Mouse (Mus musculus) hindbrain, embryonic 16.5 days (tissue): Measurements from ENCODE around the gene Fbxl17. TPM values are rescaled to one million over a fixed set of nuclear protein-coding genes. Genes with fewer than 3 reads are reported as not detected.

Source experiments
- ATAC-seq: fragments of 200-750 bp; cut with Nextera tagmentation; 2 replicates; pipeline ENCODE4 v1.8.0; 2017; ENCODE audit warnings: moderate TSS enrichment, moderate library complexity
- H3K27ac ChIP-seq: fragments of 300-500 bp; sonication (generic); 2 replicates; pipeline ENCODE4 v1.5.1; 2014; ENCODE audit warnings: low read depth, mild to moderate bottlenecking, control low read depth, low read length, moderate library complexity
- H3K27me3 ChIP-seq: fragments of 300-500 bp; sonication (generic); replicated peaks from 2 replicates; pipeline ENCODE4 v1.6.1; 2014; ENCODE audit warnings: low read length; ENCODE audit not compliant: control insufficient read depth, insufficient read depth
- H3K36me3 ChIP-seq: fragments of 300-500 bp; sonication (generic); 2 replicates; pipeline ENCODE4 v1.6.1; 2014; ENCODE audit warnings: mild to moderate bottlenecking, low read length, moderate library complexity, mixed read lengths; ENCODE audit not compliant: control insufficient read depth, insufficient read depth
- H3K4me1 ChIP-seq: fragments of 300-500 bp; sonication (generic); 2 replicates; pipeline ENCODE4 v1.6.1; 2014; ENCODE audit warnings: low read depth, low read length; ENCODE audit not compliant: control insufficient read depth, insufficient read depth
- H3K4me2 ChIP-seq: fragments of 300-500 bp; sonication (generic); 2 replicates; pipeline ENCODE4 v1.6.1; 2014; ENCODE audit warnings: mild to moderate bottlenecking, low read length, control low read depth, moderate library complexity
- H3K4me3 ChIP-seq: fragments of 300-500 bp; sonication (generic); 2 replicates; pipeline ENCODE4 v1.5.1; 2014; ENCODE audit warnings: mild to moderate bottlenecking, low read length, control low read depth, moderate library complexity
- H3K9ac ChIP-seq: fragments of 300-500 bp; sonication (generic); 2 replicates; pipeline ENCODE4 v1.6.1; 2014; ENCODE audit warnings: low read depth, mild to moderate bottlenecking, control low read depth, low read length, moderate library complexity
- H3K9me3 ChIP-seq: fragments of 300-500 bp; sonication (generic); 2 replicates; pipeline ENCODE4 v1.6.1; 2014; ENCODE audit warnings: mild to moderate bottlenecking, low read length, moderate library complexity; ENCODE audit not compliant: control insufficient read depth
- WGBS: fragments of 180-500 bp; shearing (Covaris S2); extraction: QIAGEN DNeasy Blood & Tissue Kit; methylation state at CpG from one replicate; pipeline ENCODE4 v1.1.7; 2014; 5-methylcytosine and 5-hydroxymethylcytosine counted together
- polyA plus RNA-seq: library from polyadenylated mRNA; unstranded; fragments of >200 nt; fragmentation: Nextera tagmentation; extraction: Ambion mirVana; gene quantifications from 2 replicates; pipeline ENCODE4 v1.2.1, GENCODE M21; 2015

The Fbxl17 gene
- polyA plus RNA-seq, 1 experiment from 2014 or later: 9.5 TPM

DNA sequence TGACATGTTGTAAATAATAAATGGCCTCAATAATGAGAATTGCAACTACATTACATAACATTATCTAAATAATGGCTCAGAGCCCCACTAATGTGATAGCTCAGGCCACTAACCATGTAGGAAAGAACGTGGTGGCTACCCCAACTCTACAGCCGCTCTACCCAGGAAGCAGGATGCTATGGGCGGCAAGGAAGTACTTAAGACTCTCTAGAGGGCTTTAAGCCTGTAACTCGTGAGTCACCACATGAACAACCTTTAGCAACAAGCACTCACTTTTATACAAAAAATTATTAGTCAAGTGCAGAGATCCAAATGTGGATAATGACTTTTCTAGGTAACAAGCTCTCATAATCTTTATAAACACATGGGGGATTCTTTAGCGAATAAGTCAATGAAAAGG is 365.0 kb downstream of the Fbxl17 start:
- Histone ChIP-seq H3K4me2 (no peak overlapping the region), H3K9ac (no peak overlapping the region), H3K27ac (no peak overlapping the region), H3K4me1 (no peaks in the 10 kb centered on the region; the same call in 1 of the 2 replicates), H3K36me3 (no peaks in the 10 kb centered on the region), H3K4me3 (no peak overlapping the region), H3K9me3 (peaks cover 3% of the 10 kb centered on the region; the same call in 1 of the 2 replicates), H3K27me3 (no peaks in the 10 kb centered on the region)
- whole genome bisulfite sequencing: 91% methylated on average over 5 of the region's 5 CpGs
- ATAC-seq: no peak

DNA sequence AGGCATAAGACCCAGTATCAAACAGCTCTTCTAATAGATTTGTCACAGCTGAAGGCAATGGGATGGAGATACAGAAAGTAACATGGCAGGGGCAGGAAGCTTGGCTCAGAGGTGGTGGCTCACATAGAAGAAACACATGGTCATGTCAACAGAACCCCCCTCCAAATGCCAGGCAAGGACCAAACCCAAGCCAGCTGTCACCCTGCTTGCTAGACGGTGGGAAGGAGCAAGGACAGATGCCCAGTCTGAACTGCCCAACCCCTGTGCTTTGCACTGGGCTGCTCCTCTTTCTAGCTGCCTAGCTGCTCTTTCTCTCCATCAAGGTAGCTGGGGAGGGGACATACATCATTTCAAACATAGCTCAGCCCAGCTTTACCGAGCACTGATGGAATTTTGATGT is 377.4 kb downstream of the Fbxl17 start:
- Histone ChIP-seq H3K9me3 (no peaks in the 10 kb centered on the region), H3K27me3 (no peaks in the 10 kb centered on the region), H3K4me1 (peaks cover 4% of the 10 kb centered on the region; the same call in 1 of the 2 replicates), H3K4me3 (no peak overlapping the region), H3K9ac (no peak overlapping the region), H3K27ac (no peak overlapping the region), H3K4me2 (no peak overlapping the region), H3K36me3 (no peaks in the 10 kb centered on the region)
- 69% methylated on average over 2 of the region's 2 CpGs for WGBS
- ATAC-seq: 0 out of 2 replicates have a peak, but pooled peaks have one; percentile 24

DNA sequence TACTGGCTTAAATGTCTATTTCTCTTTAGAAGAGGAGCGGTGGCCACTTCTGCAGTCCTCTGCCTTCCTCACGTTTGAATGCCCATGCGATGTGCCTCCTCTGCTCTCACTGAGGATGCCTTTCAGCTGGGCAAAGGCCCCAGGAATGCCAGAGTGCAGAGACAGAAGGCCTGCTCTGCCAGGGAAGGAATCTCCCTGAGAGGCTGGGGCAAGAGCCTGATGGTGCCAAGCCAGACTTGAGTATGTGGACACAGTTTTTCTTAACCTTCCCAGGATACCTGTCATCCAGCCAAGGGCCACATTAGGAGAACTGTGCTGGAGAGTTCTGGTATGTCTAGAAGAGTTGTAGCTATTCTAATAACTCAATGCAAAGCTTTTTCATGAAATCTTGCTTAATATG is 380.1 kb downstream of the Fbxl17 start:
- WGBS: 64% methylated on average over 3 of the region's 3 CpGs
- Histone ChIP-seq H3K4me2 (no peak overlapping the region), H3K4me3 (no peak overlapping the region), H3K9ac (no peak overlapping the region), H3K9me3 (no peaks in the 10 kb centered on the region), H3K27ac (no peak overlapping the region), H3K4me1 (peaks cover 4% of the 10 kb centered on the region; the same call in 1 of the 2 replicates), H3K36me3 (no peaks in the 10 kb centered on the region), H3K27me3 (no peaks in the 10 kb centered on the region)
- ATAC-seq: no peak

DNA sequence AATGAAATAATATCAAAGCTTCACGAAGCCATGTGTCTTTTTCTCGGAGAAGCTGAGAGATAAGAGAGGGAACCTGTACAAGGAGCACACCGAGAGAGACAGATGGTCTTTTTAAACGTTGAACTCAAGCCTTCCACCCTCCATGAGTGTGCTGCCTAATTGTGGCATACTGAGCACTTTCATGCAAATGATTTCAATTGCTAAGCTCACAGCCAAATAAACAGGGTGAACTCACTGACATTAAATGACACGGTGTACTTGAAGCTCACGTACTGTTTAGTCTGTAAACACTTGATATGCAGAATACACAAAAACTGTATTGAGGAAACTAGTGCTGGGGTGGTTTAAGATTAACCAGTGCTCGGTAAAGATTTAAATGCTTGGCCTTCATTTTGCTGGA is 380.7 kb downstream of the Fbxl17 start:
- 60% methylated on average over 7 of the region's 7 CpGs for WGBS

DNA sequence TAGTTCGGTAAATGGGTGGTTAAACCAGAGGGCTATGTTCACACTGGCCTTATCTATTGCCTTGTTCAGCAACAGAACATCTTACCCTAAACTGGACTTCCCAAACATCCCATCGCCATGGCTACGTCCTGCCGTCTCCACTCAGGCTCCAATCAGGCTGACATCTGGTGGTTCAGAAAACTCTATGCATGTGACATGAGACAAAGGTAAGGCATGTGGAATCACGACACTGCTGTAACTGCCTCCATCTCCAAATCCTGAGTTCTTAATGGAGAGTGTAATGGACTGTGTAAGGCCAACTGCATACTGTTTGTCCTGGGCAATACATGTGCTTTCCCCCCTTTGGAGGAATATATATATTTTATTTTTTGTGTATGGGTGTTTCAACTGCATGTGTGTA is 382.7 kb downstream of the Fbxl17 start:
- no peak overlapping the region; the same call in 1 of the 2 replicates for H3K27ac ChIP-seq

More for the DNA sequence above, 380.7 kb downstream of the Fbxl17 start:
- Histone ChIP-seq H3K27me3 (no peaks in the 10 kb centered on the region), H3K4me1 (peaks cover 4% of the 10 kb centered on the region; the same call in 1 of the 2 replicates), H3K27ac (no peak overlapping the region), H3K9me3 (no peaks in the 10 kb centered on the region), H3K4me2 (no peak overlapping the region), H3K36me3 (no peaks in the 10 kb centered on the region), H3K4me3 (no peak overlapping the region), H3K9ac (no peak overlapping the region)
- ATAC-seq: no peak

DNA sequence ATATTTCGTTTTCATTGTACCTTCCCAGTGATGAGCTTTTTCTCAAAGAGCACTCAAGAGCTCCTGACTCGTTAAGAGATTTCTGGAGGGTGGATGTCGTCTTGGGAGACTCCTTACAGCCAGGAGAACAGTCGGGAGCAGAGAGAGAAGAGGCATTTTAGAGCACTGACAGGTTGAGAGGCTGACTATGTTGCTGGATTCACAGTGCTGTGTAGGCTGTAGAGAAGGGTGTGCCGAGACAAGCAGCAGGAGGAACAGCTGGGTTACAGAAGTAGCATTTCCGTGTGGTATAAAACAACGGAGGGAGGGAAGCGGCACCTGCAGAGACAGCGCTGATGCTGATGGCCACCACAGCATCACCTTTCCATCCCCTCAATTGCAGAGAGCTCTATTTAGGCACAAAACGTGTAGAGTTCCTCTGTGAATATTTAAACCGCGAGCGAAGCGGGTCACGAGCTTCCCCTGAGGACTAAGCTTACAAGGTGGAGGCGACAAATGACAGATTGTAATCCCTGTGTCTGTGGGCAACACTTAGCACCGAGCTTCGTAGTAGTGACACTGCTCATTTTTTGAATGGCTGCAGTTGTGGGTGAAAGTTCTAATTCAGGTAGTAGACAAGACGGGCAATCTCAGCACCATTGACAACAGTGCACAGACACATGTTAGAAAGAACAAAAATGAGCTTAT is 385.3 kb downstream of the Fbxl17 start:
- H3K9me3 ChIP-seq: no peaks in the 10 kb centered on the region
- no peak overlapping the region for H3K4me3 ChIP-seq
- ATAC-seq: no peak
- H3K4me1 ChIP-seq: peaks cover 2% of the 10 kb centered on the region; the same call in 1 of the 2 replicates
- no peak overlapping the region for H3K9ac ChIP-seq
- 86% methylated on average over 19 of the region's 19 CpGs for WGBS
- no peaks in the 10 kb centered on the region for H3K27me3 ChIP-seq
- H3K27ac ChIP-seq: no peak overlapping the region
- no peak overlapping the region for H3K4me2 ChIP-seq
- no peaks in the 10 kb centered on the region for H3K36me3 ChIP-seq

More for the DNA sequence above, 382.7 kb downstream of the Fbxl17 start:
- WGBS: 75% methylated on average over 5 of the region's 5 CpGs
- Histone ChIP-seq H3K9ac (no peak overlapping the region), H3K36me3 (no peaks in the 10 kb centered on the region), H3K4me1 (peaks cover 4% of the 10 kb centered on the region; the same call in 1 of the 2 replicates), H3K9me3 (no peaks in the 10 kb centered on the region), H3K4me2 (no peak overlapping the region), H3K27me3 (no peaks in the 10 kb centered on the region), H3K4me3 (no peak overlapping the region)
- peak; percentile 16; the same call in 1 of the 2 replicates for ATAC-seq

DNA sequence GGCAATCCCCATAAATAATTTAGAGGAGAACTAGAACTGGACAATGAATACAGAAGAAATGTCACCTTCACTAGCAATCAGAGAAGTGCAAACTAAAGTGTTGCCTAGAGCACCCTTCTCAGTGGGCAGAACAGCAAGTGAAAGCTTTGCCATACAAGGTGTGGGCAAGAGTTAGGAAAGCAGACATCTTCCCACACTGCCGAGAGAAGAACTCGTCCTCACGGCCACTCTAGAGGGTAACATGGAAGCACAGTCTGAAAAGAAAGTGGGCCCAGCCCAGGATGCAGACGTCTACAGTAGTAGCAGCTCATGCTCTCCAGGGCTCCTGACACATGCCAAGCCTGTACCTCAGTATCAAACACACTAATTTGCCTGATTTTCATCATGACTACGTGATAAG is 387.0 kb downstream of the Fbxl17 start:
- Histone ChIP-seq H3K9me3 (no peaks in the 10 kb centered on the region), H3K4me1 (no peaks in the 10 kb centered on the region; the same call in 1 of the 2 replicates), H3K4me2 (no peak overlapping the region), H3K36me3 (no peaks in the 10 kb centered on the region), H3K4me3 (no peak overlapping the region), H3K9ac (no peak overlapping the region), H3K27me3 (no peaks in the 10 kb centered on the region), H3K27ac (no peak overlapping the region)
- no peak for ATAC-seq
- 86% methylated on average over 5 of the region's 5 CpGs for WGBS

DNA sequence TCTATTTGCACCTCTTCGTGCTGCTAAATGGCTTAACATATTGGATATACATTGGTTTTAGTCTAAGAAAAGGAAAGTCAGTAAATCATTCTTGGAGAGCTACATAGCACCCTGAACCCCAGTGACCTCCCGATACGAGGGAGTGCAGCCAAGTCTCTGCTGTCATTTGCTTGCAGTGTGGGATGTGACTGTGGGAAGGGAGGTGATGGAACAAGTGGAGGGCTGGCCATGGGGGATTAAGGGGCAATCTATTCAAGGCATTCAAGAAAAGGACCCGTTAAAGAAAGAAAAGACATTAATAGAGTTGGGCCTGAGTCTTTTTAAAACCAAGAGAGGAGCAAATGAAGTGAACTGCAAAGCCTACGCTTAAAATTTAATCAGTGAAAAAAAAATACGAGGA is 388.8 kb downstream of the Fbxl17 start:
- no peak for ATAC-seq
- no peak overlapping the region for H3K9ac ChIP-seq
- no peaks in the 10 kb centered on the region for H3K27me3 ChIP-seq
- no peak overlapping the region for H3K4me2 ChIP-seq
- no peak overlapping the region for H3K4me3 ChIP-seq
- H3K27ac ChIP-seq: no peak overlapping the region
- H3K9me3 ChIP-seq: no peaks in the 10 kb centered on the region
- no peaks in the 10 kb centered on the region for H3K36me3 ChIP-seq
- H3K4me1 ChIP-seq: peaks cover 5% of the 10 kb centered on the region; the same call in 1 of the 2 replicates
- WGBS: 36% methylated on average over 6 of the region's 6 CpGs

DNA sequence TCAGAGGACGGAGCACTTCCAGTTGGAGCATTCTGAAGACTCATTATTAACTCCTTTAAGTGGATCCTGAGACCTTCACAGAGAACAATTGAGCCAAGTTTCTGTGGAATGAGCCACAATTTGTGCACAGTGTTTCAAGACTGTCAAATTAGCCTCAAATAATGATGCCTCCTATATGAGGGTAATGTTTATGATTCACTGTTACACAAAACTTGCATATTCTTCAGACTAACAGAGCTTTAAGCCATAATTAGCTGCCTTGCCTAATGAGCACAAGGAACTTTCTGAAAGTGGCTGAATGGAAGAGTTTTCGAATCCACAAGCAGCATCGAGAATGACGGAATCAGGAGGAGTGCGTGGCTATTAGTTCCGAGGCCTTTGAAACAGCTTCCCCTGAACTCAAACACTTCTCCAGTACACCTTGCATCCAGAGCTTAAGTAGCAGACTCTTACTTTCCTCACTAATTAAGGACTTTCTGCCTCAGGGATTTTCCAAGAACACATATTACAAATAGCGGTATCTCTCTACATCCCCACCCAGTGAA is 389.5 kb downstream of the Fbxl17 start:
- Histone ChIP-seq H3K36me3 (no peaks in the 10 kb centered on the region), H3K9me3 (no peaks in the 10 kb centered on the region), H3K4me1 (peaks cover 5% of the 10 kb centered on the region; the same call in 1 of the 2 replicates), H3K27me3 (no peaks in the 10 kb centered on the region), H3K9ac (no peak overlapping the region), H3K4me3 (no peak overlapping the region), H3K27ac (no peak overlapping the region), H3K4me2 (no peak overlapping the region)
- no peak for ATAC-seq
- WGBS: 71% methylated on average over 7 of the region's 7 CpGs
